Mouse (Mus musculus): ENCODE measurements around the gene St8sia2. TPM values are rescaled to one million over a fixed set of nuclear protein-coding genes. Genes with fewer than 3 reads are reported as not detected.

St8sia2 gene
- not detected for total RNA-seq (2023)

DNA sequence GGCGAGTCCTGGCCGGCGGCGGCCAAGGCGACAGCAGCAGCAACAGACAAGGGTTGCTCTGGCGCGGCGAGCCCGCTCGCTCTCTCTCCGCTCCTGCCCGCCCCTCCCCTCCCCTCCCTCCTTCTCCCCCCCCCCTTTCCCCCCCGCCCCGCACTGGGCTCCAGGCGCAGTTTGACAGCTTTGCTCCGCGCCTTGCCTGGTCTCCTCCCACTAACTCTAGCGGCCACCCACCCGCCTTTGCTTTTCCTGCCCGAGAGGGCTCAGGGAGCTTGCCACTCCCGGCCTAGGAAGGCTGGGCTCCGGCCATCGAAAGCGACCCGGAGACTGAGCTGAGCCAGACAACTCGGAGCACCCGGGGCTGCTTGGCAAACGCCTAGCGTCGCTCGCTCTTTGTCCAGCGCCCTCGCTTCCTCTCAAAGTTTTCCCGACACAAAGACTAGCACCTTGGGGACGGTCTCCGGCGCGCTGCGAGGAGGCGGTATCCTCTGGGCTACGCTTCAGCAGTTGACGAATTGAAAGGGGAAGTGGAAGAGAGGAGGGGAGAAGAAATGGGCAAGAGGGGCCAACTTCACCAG lies at the start of gene St8sia2:
Gene St8sia2, minus strand, starts transcription at position 90 of the 575 bp plus-strand sequence.

